Mouse (Mus musculus): ENCODE measurements around the gene Ctnnal1.

Gene Ctnnal1

GRCm38 (mm10) chr4:56801907-56802668 is 62.9 kb downstream of the Ctnnal1 start, which contains the start of the genes Elp1 and Fam206a:
Elp1 (minus strand) TSS chr4:56802331.
Fam206a (plus strand) TSS chr4:56802345.
- DNase-seq, result peak; percentile 94

- no peak for DNase-seq
These were observed 73.6 kb downstream of the Ctnnal1 start for GRCm38 (mm10) chr4:56791373-56791772.

GRCm38 (mm10) chr4:56771065-56771464 is 93.9 kb downstream of the Ctnnal1 start:
- no peak for DNase-seq

GRCm38 (mm10) chr4:56768913-56769312 is 96.1 kb downstream of the Ctnnal1 start:
- DNase-seq, result no peak

- no peak for DNase-seq
These were observed 97.1 kb downstream of the Ctnnal1 start for GRCm38 (mm10) chr4:56767861-56768284.
